Mouse (Mus musculus): ENCODE results near the gene Entpd1. TPM values are rescaled to one million over a fixed set of nuclear protein-coding genes. Genes with fewer than 3 reads are reported as not detected.

Entpd1 gene
- total and polyA plus RNA-seq, 3 experiments: not detected

GRCm38 (mm10) chr19:40762023-40762759, 150.0 kb downstream of the Entpd1 start:
- H3K4me3 ChIP-seq (ENCODE audit: control insufficient read depth in 1 of 2, insufficient read depth in 1 of 2, low read depth in 2 of 2, low read length in 2 of 2): no peak overlapping the region
- H3K36me3 ChIP-seq (ENCODE audit: control insufficient read depth in 1 of 2, insufficient read depth in 2 of 2, low read length in 2 of 2): no peaks in the 10 kb centered on the region
- peaks cover 0 to 4% of the 10 kb centered on the region in 2 experiments; a peak in 2 of 4 replicates for H3K27me3 ChIP-seq (ENCODE audit: control insufficient read depth in 1 of 2, insufficient read depth in 2 of 2, low read length in 2 of 2)
- H3K9ac ChIP-seq (ENCODE audit: control insufficient read depth, low read depth, low read length, poor library complexity, severe bottlenecking): no peak overlapping the region
- no peaks in the 10 kb centered on the region for H3K9me3 ChIP-seq (replicated peaks; ENCODE audit: insufficient read depth, low read length)
- DNase-seq (ENCODE audit: low read depth, low spot score): no peak
- no peaks in the 10 kb centered on the region for H3K4me1 ChIP-seq (ENCODE audit: control insufficient read depth in 1 of 2, insufficient read depth in 2 of 2, low read length in 2 of 2)
- TF ChIP-seq CTCF (IDR thresholded peaks at IDR 0.05 in 2 of 3, conservative IDR thresholded peaks at IDR 0.05 in 1 of 3; ENCODE audit: control insufficient read depth in 1 of 3, insufficient read depth in 1 of 3, low read depth in 2 of 3, low read length in 3 of 3, poor library complexity in 1 of 3, severe bottlenecking in 1 of 3) (no peak), SMC3 (IDR thresholded peaks at IDR 0.05; ENCODE audit: low read depth, low read length) (no peak), POLR2AphosphoS5 (IDR thresholded peaks at IDR 0.05; ENCODE audit: borderline replicate concordance, low read depth, low read length) (no peak), RAD21 (IDR thresholded peaks at IDR 0.05; ENCODE audit: low read depth, low read length) (no peak), KAT2A (conservative IDR thresholded peaks at IDR 0.05; ENCODE audit: low read depth, low read length) (no peak), ELF1 (IDR thresholded peaks at IDR 0.05; ENCODE audit: low read depth, low read length) (no peak), HCFC1 (IDR thresholded peaks at IDR 0.05; ENCODE audit: low read depth, low read length) (no peak), SIN3A (IDR thresholded peaks at IDR 0.05; ENCODE audit: low read length) (no peak), MYB (IDR thresholded peaks at IDR 0.05; ENCODE audit: low read depth, low read length) (no peak)
- H3K79me2 ChIP-seq (ENCODE audit: control insufficient read depth, insufficient read depth, low read length, poor library complexity): no peaks in the 10 kb centered on the region
- H3K27ac ChIP-seq (ENCODE audit: control insufficient read depth, low read depth, low read length): no peak overlapping the region

- TF ChIP-seq NRF1 (IDR thresholded peaks at IDR 0.05; ENCODE audit: insufficient read depth, low read depth, low read length, poor library complexity, severe bottlenecking) (no peak), E2F4 (IDR thresholded peaks at IDR 0.05; ENCODE audit: borderline replicate concordance, low read depth, low read length) (no peak), RCOR1 (IDR thresholded peaks at IDR 0.05; ENCODE audit: low read depth, low read length) (no peak), EP300 (IDR thresholded peaks at IDR 0.05; ENCODE audit: low read depth in 1 of 2, low read length in 2 of 2) (no peak), MYC (IDR thresholded peaks at IDR 0.05; ENCODE audit: low read depth, low read length) (no peak), USF2 (IDR thresholded peaks at IDR 0.05; ENCODE audit: borderline replicate concordance in 1 of 2, insufficient read depth in 1 of 2, low read depth in 1 of 2, low read length in 2 of 2) (no peak), MEF2A (IDR thresholded peaks at IDR 0.05; ENCODE audit: extremely low read depth, insufficient replicate concordance, low read depth, low read length, poor library complexity, severe bottlenecking) (no peak), CHD2 (IDR thresholded peaks at IDR 0.05; ENCODE audit: low read length) (no peak), MYB (IDR thresholded peaks at IDR 0.05; ENCODE audit: low read depth, low read length) (no peak), HCFC1 (IDR thresholded peaks at IDR 0.05; ENCODE audit: low read depth, low read length) (no peak), CHD1 (IDR thresholded peaks at IDR 0.05; ENCODE audit: low read depth, low read length) (no peak), POLR2AphosphoS5 (IDR thresholded peaks at IDR 0.05; ENCODE audit: borderline replicate concordance, low read depth, low read length) (no peak)
- no peak overlapping the region for H3K9ac ChIP-seq (ENCODE audit: control insufficient read depth, low read depth, low read length, poor library complexity, severe bottlenecking)
- H3K27me3 ChIP-seq (ENCODE audit: control insufficient read depth in 1 of 2, insufficient read depth in 2 of 2, low read length in 2 of 2): peaks cover 0 to 4% of the 10 kb centered on the region in 2 experiments; a peak in 2 of 4 replicates
- no peaks in the 10 kb centered on the region for H3K79me2 ChIP-seq (ENCODE audit: control insufficient read depth, insufficient read depth, low read length, poor library complexity)
- H3K4me3 ChIP-seq (ENCODE audit: control insufficient read depth in 1 of 2, insufficient read depth in 1 of 2, low read depth in 2 of 2, low read length in 2 of 2): no peak overlapping the region
- peaks cover 0 to 6% of the 10 kb centered on the region in 2 experiments; a peak in 2 of 4 replicates for H3K4me1 ChIP-seq (ENCODE audit: control insufficient read depth in 1 of 2, insufficient read depth in 2 of 2, low read length in 2 of 2)
- H3K27ac ChIP-seq (ENCODE audit: control insufficient read depth, low read depth, low read length): no peak overlapping the region
- no peaks in the 10 kb centered on the region for H3K9me3 ChIP-seq (replicated peaks; ENCODE audit: insufficient read depth, low read length)
- no peak for DNase-seq (ENCODE audit: low read depth, low spot score)
- peaks cover 0 to 7% of the 10 kb centered on the region in 2 experiments; a peak in 2 of 4 replicates for H3K36me3 ChIP-seq (ENCODE audit: control insufficient read depth in 1 of 2, insufficient read depth in 2 of 2, low read length in 2 of 2)
Measured at GRCm38 (mm10) chr19:40767189-40767588, 155.0 kb downstream of the Entpd1 start.
